Mouse (Mus musculus): ENCODE data around the gene Olfr937. TPM values are rescaled to one million over a fixed set of nuclear protein-coding genes. Genes with fewer than 3 reads are reported as not detected.

Olfr937 gene
- polyA plus RNA-seq (2016; fragmentation: Nextera tagmentation; extraction: Ambion mirVana) = not detected in 2 replicates

DNA sequence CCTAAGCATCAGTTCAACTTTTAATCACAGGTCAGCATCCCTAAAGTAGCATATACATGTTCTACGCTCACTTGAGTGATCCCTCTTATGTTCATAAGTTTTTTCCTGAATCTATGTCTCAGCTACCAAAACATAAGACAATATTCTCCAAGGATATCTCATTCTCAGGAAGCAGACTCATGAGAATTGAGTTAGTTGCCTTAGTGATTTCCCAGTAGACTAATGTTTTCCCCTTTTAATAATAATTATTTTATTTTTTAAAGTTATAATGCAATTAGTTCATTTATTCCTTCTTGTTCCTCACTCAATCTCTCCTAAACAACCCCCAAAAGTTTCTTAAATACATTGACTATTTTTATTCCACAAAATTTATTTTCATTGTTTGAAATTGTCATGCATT is at the start of gene Olfr937:
Gene Olfr937, minus strand, starts transcription at position 101 of the 400 bp plus-strand sequence.
- H3K9me3 ChIP-seq = no peaks in the 10 kb centered on the region
- WGBS = 82% methylated on average over 1 of the region's 1 CpGs

DNA sequence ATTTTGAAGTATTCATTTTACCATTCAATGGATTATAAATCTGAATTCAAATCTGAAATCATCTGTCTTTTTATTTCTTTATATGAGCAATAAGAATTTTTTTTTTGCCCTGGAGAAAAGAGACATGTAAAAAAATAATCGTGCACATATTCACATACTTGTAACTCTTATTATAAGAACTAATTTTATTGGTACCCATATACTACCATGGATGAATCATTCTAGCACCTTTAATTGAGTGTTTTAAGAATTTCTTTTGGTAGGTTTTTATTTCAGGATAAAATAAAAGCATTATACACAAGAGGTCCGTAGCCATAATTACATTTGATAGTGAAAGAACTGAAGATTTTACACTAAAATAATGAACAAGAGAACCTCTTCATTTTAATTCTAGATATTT is 14.0 kb upstream of the Olfr937 start, which contains the start of gene Olfr938:
Gene Olfr938, minus strand, starts transcription at position 101 of the 400 bp plus-strand sequence.
- Histone ChIP-seq H3K27me3 (ENCODE audit: insufficient read depth, poor library complexity, severe bottlenecking) (no peaks in the 10 kb centered on the region), H3K4me3 (no peak within 1 kb of the TSS), H3K4me1 (no peaks in the 10 kb centered on the region), H3K36me3 (no peaks in the 10 kb centered on the region), H3K27ac (no peak within 1 kb of the TSS), H3K9me3 (peaks cover 6% of the 10 kb centered on the region)
- DNase-seq (ENCODE audit: low spot score) = no peak
- WGBS = 84% methylated on average over 2 of the region's 2 CpGs

More for the DNA sequence above, at the start of gene Olfr937:
- H3K27ac ChIP-seq = no peak within 1 kb of the TSS
- H3K27me3 ChIP-seq (ENCODE audit: insufficient read depth, poor library complexity, severe bottlenecking) = no peaks in the 10 kb centered on the region
- H3K4me1 ChIP-seq = no peaks in the 10 kb centered on the region
- no peak within 1 kb of the TSS for H3K4me3 ChIP-seq
- no peaks in the 10 kb centered on the region for H3K36me3 ChIP-seq
- DNase-seq (ENCODE audit: low spot score) = no peak

DNA sequence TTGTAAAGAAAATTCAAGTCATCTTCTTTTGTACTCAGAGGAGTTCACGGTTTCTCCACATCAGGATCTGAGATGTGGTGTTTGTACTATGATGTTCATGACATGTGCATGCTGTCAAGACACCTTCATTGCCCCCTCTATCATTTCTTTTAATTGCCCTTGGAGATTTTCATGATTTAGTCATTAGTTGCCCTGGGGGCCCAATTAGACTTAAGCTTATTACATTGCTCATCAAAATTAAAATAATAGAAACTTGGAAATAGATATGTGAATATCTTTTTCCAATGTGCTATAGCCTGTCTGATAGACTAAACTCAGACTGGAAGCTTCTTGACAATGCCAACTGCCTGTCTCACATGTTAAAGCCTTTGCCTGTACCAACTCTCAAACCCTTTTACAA is 41.5 kb downstream of the Olfr937 start, which contains the start of gene Olfr146:
Gene Olfr146, minus strand, starts transcription at position 101 of the 400 bp plus-strand sequence.
- H3K4me3 ChIP-seq = no peak within 1 kb of the TSS
- no peaks in the 10 kb centered on the region for H3K9me3 ChIP-seq
- 75% methylated on average over 1 of the region's 1 CpGs for WGBS
- H3K27me3 ChIP-seq (ENCODE audit: insufficient read depth, poor library complexity, severe bottlenecking) = no peaks in the 10 kb centered on the region
- H3K4me1 ChIP-seq = no peaks in the 10 kb centered on the region
- no peak for DNase-seq (ENCODE audit: low spot score)
- no peaks in the 10 kb centered on the region for H3K36me3 ChIP-seq
- H3K27ac ChIP-seq = no peak within 1 kb of the TSS

Small RNA genes within 50 kb of the gene (microRNA-seq; reads per million reads assigned to microRNA genes)
- gene Gm25032 (not detected), gene Gm25529 (not detected)

Other genes with a start within 250 kb of the Olfr937 start
- not detected in 2 replicates for gene Olfr923, start 238.4 kb downstream of the Olfr937 start, polyA plus RNA-seq (2016; fragmentation: Nextera tagmentation; extraction: Ambion mirVana)
- not detected in 2 replicates for gene Olfr924, start 220.5 kb downstream of the Olfr937 start, polyA plus RNA-seq (2016; fragmentation: Nextera tagmentation; extraction: Ambion mirVana)
- gene Olfr26, start 209.9 kb downstream of the Olfr937 start, polyA plus RNA-seq (2016; fragmentation: Nextera tagmentation; extraction: Ambion mirVana) = not detected in 2 replicates
- gene Olfr926, start 187.8 kb downstream of the Olfr937 start, polyA plus RNA-seq (2016; fragmentation: Nextera tagmentation; extraction: Ambion mirVana) = not detected in 2 replicates
- not detected in 2 replicates for gene Olfr930, start 135.1 kb downstream of the Olfr937 start, polyA plus RNA-seq (2016; fragmentation: Nextera tagmentation; extraction: Ambion mirVana)
- not detected in 2 replicates for gene Olfr933, start 92.6 kb downstream of the Olfr937 start, polyA plus RNA-seq (2016; fragmentation: Nextera tagmentation; extraction: Ambion mirVana)
- gene Olfr934, start 76.6 kb downstream of the Olfr937 start, polyA plus RNA-seq (2016; fragmentation: Nextera tagmentation; extraction: Ambion mirVana) = not detected in 2 replicates
- gene Olfr935, start 65.3 kb downstream of the Olfr937 start, polyA plus RNA-seq (2016; fragmentation: Nextera tagmentation; extraction: Ambion mirVana) = not detected in 2 replicates
- gene Olfr146, start 41.6 kb downstream of the Olfr937 start, polyA plus RNA-seq (2016; fragmentation: Nextera tagmentation; extraction: Ambion mirVana) = not detected in 2 replicates
- gene Olfr938, start 13.9 kb upstream of the Olfr937 start, polyA plus RNA-seq (2016; fragmentation: Nextera tagmentation; extraction: Ambion mirVana) = not detected in 2 replicates
- not detected in 2 replicates for gene Olfr27, start 63.2 kb upstream of the Olfr937 start, polyA plus RNA-seq (2016; fragmentation: Nextera tagmentation; extraction: Ambion mirVana)
- not detected in 2 replicates for gene Olfr943, start 101.4 kb upstream of the Olfr937 start, polyA plus RNA-seq (2016; fragmentation: Nextera tagmentation; extraction: Ambion mirVana)
- gene Olfr944, start 137.0 kb upstream of the Olfr937 start, polyA plus RNA-seq (2016; fragmentation: Nextera tagmentation; extraction: Ambion mirVana) = not detected in 2 replicates
- not detected in 2 replicates for gene Olfr1537, start 185.0 kb upstream of the Olfr937 start, polyA plus RNA-seq (2016; fragmentation: Nextera tagmentation; extraction: Ambion mirVana)
- gene Olfr945, start 211.9 kb upstream of the Olfr937 start, polyA plus RNA-seq (2016; fragmentation: Nextera tagmentation; extraction: Ambion mirVana) = not detected in 2 replicates

All from heart, embryonic 10.5 days (tissue).